Mouse (Mus musculus) frontal cortex, postnatal 25 days (tissue): Measurements from ENCODE around the gene Fstl3.
A peak's percentile ranks its signal among the peaks of the same experiment; 100 is the strongest.

Experiments used
- DNase-seq, 2 experiments: peaks; one replicate each; pipeline ENCODE4 v3.0.0; 2022; ENCODE audit warnings: low spot score in 2 of 2

Fstl3 gene

GRCm38 (mm10) chr10:79808728-79809127 is 31.7 kb downstream of the Fstl3 start:
- DNase-seq, result no peak

- peak; percentile 83 to 89 for DNase-seq
These were observed 34.9 kb downstream of the Fstl3 start for GRCm38 (mm10) chr10:79811736-79812637.

DNA sequence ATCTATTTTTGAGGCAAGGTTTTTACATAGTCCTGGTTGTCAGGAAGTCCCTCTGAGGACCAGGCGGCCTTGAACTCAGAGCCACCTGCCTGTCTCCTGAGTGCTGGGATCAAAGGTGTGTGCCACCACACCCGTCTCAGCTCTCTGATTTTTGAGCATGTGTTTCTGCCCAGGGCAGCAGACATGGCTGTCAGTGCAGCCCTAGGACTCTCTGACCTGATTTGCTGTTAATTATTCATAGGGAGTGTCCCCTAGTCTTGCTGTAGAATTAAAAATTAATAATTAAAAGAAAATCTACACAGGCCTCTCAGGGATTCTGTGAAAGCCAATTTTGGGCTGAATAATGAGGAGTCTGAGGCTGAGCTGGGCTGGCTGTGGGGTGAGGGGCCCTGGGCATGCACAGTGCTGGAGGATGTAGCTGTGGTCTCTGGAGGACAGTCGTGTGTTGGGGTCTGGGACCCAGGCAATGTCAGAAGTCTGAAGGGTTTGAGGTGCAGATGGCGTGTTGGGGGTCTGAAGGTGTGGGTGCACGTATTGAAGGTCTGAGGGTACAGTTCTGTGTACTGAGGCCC is 37.3 kb downstream of the Fstl3 start:
- DNase-seq, result no peak

DNA sequence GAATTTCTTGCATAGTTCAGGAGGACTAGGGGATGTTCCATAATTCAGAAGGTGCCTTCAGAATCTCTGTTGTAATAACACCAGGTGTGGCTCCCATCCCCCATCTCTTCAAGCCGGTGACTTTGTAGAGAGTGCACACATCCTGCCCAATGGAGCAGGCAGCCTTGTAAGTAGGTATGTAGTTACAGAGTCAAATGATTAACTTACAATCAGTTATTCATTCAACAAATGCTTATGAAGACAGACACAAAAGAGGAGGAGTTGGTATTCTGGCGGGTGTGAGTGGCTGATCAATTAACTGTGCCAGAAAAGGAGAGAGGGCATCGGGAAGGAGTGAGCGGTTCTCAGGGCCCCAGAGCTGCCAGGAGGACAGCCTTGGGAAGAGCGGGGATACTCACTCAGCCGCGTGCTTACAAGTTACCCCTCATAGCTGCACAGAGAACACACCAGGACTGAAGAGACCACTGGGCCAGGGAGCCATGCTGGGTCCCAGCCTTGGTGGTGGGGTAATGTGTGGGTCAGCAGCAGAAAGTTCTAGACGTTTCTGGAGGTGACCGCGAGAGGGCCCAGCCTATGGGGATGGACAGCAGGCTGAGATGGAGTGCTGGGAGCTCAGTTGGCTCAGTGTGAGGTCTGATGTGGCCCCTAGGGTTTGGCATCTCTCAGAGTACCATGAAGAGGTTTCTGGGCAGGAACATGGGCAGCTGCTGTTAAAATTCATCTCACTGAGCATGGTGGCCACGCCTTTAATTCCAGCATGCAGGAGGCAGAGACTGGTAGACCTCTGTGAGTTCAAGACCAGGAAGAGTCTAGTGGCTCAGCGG is 38.8 kb downstream of the Fstl3 start:
- DNase-seq, result no peak

DNA sequence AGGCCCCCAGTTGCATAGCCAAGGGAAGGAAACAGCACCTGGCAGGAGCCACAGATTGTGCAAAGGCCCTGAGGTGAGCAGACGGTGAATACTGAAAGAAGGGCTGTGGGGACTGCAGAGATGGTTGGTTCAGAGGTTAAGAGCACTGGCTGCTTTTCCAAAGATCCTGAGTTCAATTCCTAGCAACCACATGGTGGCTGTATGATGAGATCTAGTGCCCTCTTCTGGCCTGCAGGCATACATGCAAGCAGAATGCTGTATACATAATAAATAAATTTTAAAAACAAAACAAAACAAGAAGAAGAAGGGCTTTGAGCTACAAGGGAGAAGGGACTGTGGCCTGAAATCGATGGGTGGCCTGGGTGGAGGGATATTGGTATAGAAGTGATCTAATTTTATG is 40.0 kb downstream of the Fstl3 start:
- DNase-seq, result no peak

DNA sequence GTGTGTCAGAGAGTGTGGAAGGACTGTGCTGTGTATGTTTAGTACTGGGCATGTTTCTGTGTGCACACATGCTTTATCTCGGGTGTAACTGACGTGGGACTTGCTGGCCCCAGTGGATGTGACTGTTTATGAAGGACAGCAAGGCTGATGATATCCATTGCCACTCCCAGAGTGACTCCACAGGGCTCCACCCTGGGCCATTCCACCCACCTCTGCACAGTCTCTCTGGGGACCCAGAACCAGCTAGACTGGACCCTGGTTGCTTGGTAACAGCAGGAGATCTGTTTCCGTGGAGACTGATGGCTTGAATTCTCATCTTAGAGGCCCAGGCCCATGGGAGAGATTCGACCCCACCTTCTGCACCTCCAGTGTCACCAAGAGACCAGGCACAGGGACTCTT is 41.2 kb downstream of the Fstl3 start:
- DNase-seq, result no peak

- DNase-seq, result no peak
These were observed 42.5 kb downstream of the Fstl3 start for GRCm38 (mm10) chr10:79819606-79820005.

GRCm38 (mm10) chr10:79820277-79820676 is 43.2 kb downstream of the Fstl3 start:
- DNase-seq, result no peak

DNA sequence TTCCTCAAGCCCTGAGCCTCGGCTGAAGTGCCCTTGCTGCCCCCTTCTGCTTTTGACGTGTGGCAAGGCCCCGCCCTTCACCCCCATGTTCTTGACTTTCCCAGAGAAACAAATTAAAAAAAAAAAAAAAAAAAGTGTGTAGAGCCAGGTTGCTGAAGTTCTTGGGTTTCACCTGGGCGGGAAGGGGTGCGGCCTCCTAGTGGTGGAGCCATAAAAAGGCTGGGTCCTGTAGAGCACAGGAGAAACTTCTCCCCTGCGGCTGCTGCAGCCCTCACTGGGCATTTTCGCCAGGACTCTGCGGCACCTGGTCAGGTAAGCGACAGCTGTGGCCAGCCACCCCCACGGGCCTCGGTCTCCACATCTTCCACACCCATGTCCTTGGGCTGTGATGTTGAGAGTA is 43.7 kb downstream of the Fstl3 start, which contains the start of gene Misp:
TSS of gene Misp (plus strand) at position 208 of the 400 bp plus-strand sequence.
- DNase-seq, result no peak

DNA sequence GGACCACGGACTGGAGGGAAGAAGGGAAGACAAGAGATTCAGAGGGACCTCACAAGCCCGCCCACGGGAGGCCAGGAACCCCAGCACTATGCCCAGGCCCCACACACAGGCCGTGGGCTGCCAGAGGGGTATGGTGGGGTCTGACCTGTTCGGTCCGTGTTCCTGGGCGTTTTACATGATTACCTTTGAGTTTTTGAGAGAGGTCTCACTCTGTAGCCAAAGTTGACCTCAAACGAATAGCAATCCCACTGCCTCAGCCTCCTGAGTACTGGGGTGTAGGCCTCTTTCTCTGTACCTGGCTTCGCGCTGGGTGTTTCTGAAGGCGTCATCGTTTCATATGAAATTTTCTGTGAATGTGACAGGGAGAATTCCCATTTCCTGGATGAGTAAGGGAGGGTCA is 44.7 kb downstream of the Fstl3 start:
- no peak for DNase-seq

DNA sequence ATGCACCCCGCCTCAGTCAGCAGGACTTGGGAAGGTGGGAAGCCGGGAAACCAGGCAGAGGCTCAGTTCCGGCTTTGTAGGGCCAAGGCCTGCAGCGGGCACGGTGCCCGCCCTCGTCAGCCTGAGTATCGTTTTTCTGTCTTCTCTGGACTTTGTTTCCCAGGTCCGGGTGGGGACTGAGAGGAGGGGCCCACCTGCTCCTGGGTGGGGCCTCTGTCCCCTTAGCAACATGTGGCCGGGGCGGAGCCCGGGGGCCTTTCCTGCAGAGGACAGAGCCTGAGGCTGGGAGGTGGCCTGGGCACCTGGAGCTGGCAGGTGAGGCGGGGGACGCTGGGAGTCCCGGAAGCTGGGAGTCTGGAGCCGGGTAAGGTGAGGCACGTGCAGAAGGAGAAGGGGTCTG is 45.3 kb downstream of the Fstl3 start:
- DNase-seq, result no peak

GRCm38 (mm10) chr10:79823011-79823410 is 45.9 kb downstream of the Fstl3 start:
- no peak for DNase-seq

DNA sequence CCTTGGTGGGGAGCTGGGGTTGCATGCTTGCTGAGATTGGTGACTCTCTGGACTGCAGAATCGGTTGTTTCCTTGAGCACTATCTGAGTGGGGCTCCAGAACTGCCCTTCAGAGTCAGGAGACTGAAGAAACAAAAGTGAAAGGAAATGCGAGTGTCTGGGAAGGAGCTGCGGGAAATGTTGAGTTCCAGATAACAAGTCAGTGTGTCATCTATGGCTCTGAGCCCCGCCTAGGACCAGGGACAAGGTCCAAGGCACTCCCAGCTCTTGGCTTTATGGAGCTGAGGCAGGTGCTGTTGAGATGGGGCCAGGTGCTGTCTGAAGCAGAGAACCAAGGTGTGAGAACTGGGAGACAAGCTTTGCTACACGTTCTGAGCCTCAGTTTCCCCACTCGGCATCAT is 47.3 kb downstream of the Fstl3 start:
- no peak for DNase-seq

GRCm38 (mm10) chr10:79831583-79831982 is 54.5 kb downstream of the Fstl3 start:
- DNase-seq, result no peak
